Mouse (Mus musculus): Measurements from ENCODE around the gene Gm28043. TPM values are rescaled to one million over a fixed set of nuclear protein-coding genes. Genes with fewer than 3 reads are reported as not detected.

The Gm28043 gene
- total and polyA plus RNA-seq, 3 experiments: 1.3 to 3.4 TPM; not detected in 1

- H3K4me1 ChIP-seq (ENCODE audit: control insufficient read depth in 1 of 2, insufficient read depth in 2 of 2, low read length in 2 of 2): peaks cover 2 to 11% of the 10 kb centered on the region in 2 experiments
- 0 out of 4 replicates have a peak, but pooled peaks cover 0 to 3% of the 10 kb centered on the region in 2 experiments for H3K36me3 ChIP-seq (ENCODE audit: control insufficient read depth in 1 of 2, insufficient read depth in 2 of 2, low read length in 2 of 2)
- H3K4me3 ChIP-seq (ENCODE audit: control insufficient read depth in 1 of 2, insufficient read depth in 1 of 2, low read depth in 2 of 2, low read length in 2 of 2): no peak overlapping the region
- no peaks in the 10 kb centered on the region for H3K27me3 ChIP-seq (ENCODE audit: control insufficient read depth in 1 of 2, insufficient read depth in 2 of 2, low read length in 2 of 2)
- no peaks in the 10 kb centered on the region for H3K79me2 ChIP-seq (ENCODE audit: control insufficient read depth, insufficient read depth, low read length, poor library complexity)
- TF ChIP-seq E2F4 (IDR thresholded peaks at IDR 0.05; ENCODE audit: borderline replicate concordance, low read depth, low read length): no peak
- TF ChIP-seq ETS1 (IDR thresholded peaks at IDR 0.05; ENCODE audit: low read depth, low read length): no peak
- TF ChIP-seq TBP (IDR thresholded peaks at IDR 0.05; ENCODE audit: low read depth, low read length): no peak
- TF ChIP-seq NELFE (IDR thresholded peaks at IDR 0.05; ENCODE audit: low read depth, low read length): no peak
- TF ChIP-seq MAZ (IDR thresholded peaks at IDR 0.05; ENCODE audit: low read depth, low read length): no peak
- TF ChIP-seq SIN3A (IDR thresholded peaks at IDR 0.05; ENCODE audit: low read length): no peak
- no peak for TF ChIP-seq CTCF (IDR thresholded peaks at IDR 0.05 in 2 of 3, conservative IDR thresholded peaks at IDR 0.05 in 1 of 3; ENCODE audit: control insufficient read depth in 1 of 3, insufficient read depth in 1 of 3, low read depth in 2 of 3, low read length in 3 of 3, poor library complexity in 1 of 3, severe bottlenecking in 1 of 3)
- no peak for TF ChIP-seq POLR2A (IDR thresholded peaks at IDR 0.05; ENCODE audit: control insufficient read depth in 1 of 2, insufficient read depth in 1 of 2, low read depth in 1 of 2, low read length in 2 of 2, poor library complexity in 1 of 2)
- no peak for TF ChIP-seq JUND (IDR thresholded peaks at IDR 0.05; ENCODE audit: low read depth, low read length)
- no peak for TF ChIP-seq POLR2AphosphoS5 (IDR thresholded peaks at IDR 0.05; ENCODE audit: borderline replicate concordance, low read depth, low read length)
- TF ChIP-seq USF1 (IDR thresholded peaks at IDR 0.05; ENCODE audit: low read depth, low read length): no peak
- no peak for TF ChIP-seq MYC (IDR thresholded peaks at IDR 0.05; ENCODE audit: low read depth, low read length)
- no peak for TF ChIP-seq ZKSCAN1 (IDR thresholded peaks at IDR 0.05; ENCODE audit: low read depth, low read length)
- TF ChIP-seq ZMIZ1 (IDR thresholded peaks at IDR 0.05; ENCODE audit: low read depth, low read length): no peak
- TF ChIP-seq ZNF384 (IDR thresholded peaks at IDR 0.05; ENCODE audit: low read depth, low read length): no peak
- no peak for TF ChIP-seq UBTF (IDR thresholded peaks at IDR 0.05; ENCODE audit: borderline replicate concordance, insufficient read depth, low read depth, low read length)
- TF ChIP-seq MAX (IDR thresholded peaks at IDR 0.05; ENCODE audit: low read length): no peak
- no peak for TF ChIP-seq RCOR1 (IDR thresholded peaks at IDR 0.05; ENCODE audit: low read depth, low read length)
- no peak overlapping the region for H3K27ac ChIP-seq (ENCODE audit: control insufficient read depth, low read depth, low read length)
- H3K9ac ChIP-seq (ENCODE audit: control insufficient read depth, low read depth, low read length, poor library complexity, severe bottlenecking): no peak overlapping the region
- no peak for DNase-seq (ENCODE audit: low read depth, low spot score)
- no peaks in the 10 kb centered on the region for H3K9me3 ChIP-seq (replicated peaks; ENCODE audit: insufficient read depth, low read length)
Observed at GRCm38 (mm10) chr17:29724610-29725009, 109.9 kb downstream of the Gm28043 start.

GRCm38 (mm10) chr17:29725027-29725620 lies 110.4 kb downstream of the Gm28043 start:
- Histone ChIP-seq H3K27ac (ENCODE audit: control insufficient read depth, low read depth, low read length) (no peak overlapping the region), H3K4me3 (ENCODE audit: control insufficient read depth in 1 of 2, insufficient read depth in 1 of 2, low read depth in 2 of 2, low read length in 2 of 2) (no peak overlapping the region), H3K27me3 (ENCODE audit: control insufficient read depth in 1 of 2, insufficient read depth in 2 of 2, low read length in 2 of 2) (no peaks in the 10 kb centered on the region), H3K9me3 (replicated peaks; ENCODE audit: insufficient read depth, low read length) (no peaks in the 10 kb centered on the region), H3K79me2 (ENCODE audit: control insufficient read depth, insufficient read depth, low read length, poor library complexity) (no peaks in the 10 kb centered on the region), H3K4me1 (ENCODE audit: control insufficient read depth in 1 of 2, insufficient read depth in 2 of 2, low read length in 2 of 2) (peaks cover 2 to 11% of the 10 kb centered on the region in 2 experiments), H3K36me3 (ENCODE audit: control insufficient read depth in 1 of 2, insufficient read depth in 2 of 2, low read length in 2 of 2) (0 out of 4 replicates have a peak, but pooled peaks cover 0 to 3% of the 10 kb centered on the region in 2 experiments), H3K9ac (ENCODE audit: control insufficient read depth, low read depth, low read length, poor library complexity, severe bottlenecking) (no peak overlapping the region)
- DNase-seq (ENCODE audit: low read depth, low spot score): peak; percentile 68
- TF ChIP-seq POLR2A (IDR thresholded peaks at IDR 0.05; ENCODE audit: control insufficient read depth in 1 of 2, insufficient read depth in 1 of 2, low read depth in 1 of 2, low read length in 2 of 2, poor library complexity in 1 of 2): 0 out of 4 replicates have a peak, but pooled peaks of 1 of the 2 experiments have one; percentile 35
- peak; percentile 58; the same call in 1 of the 2 replicates for TF ChIP-seq ELF1 (IDR thresholded peaks at IDR 0.05; ENCODE audit: low read depth, low read length)
- 0 out of 2 replicates have a peak, but pooled peaks have one; percentile 18 for TF ChIP-seq SIN3A (IDR thresholded peaks at IDR 0.05; ENCODE audit: low read length)
- no peak for TF ChIP-seq JUND (IDR thresholded peaks at IDR 0.05; ENCODE audit: low read depth, low read length)
- TF ChIP-seq SMC3 (IDR thresholded peaks at IDR 0.05; ENCODE audit: low read depth, low read length): no peak
- TF ChIP-seq RAD21 (IDR thresholded peaks at IDR 0.05; ENCODE audit: low read depth, low read length): no peak
